Mouse (Mus musculus) stomach, embryonic 15.5 days (tissue): ENCODE data around the gene Usp18. TPM values are rescaled to one million over a fixed set of nuclear protein-coding genes. Genes with fewer than 3 reads are reported as not detected.
A peak's percentile ranks its signal among the peaks of the same experiment; 100 is the strongest.

ENCODE experiments used
- ATAC-seq: fragments of 200-750 bp; cut with Nextera tagmentation; 2 replicates; pipeline ENCODE4 v1.8.0; 2017; ENCODE audit warnings: low read depth, moderate number of reproducible peaks, moderate TSS enrichment; ENCODE audit not compliant: insufficient read depth, low FRiP score
- H3K27ac ChIP-seq: fragments of 300-500 bp; sonication (generic); 2 replicates; pipeline ENCODE4 v1.5.1; 2015; ENCODE audit warnings: mild to moderate bottlenecking, inconsistent platforms
- H3K27me3 ChIP-seq: fragments of 300-500 bp; sonication (generic); replicated peaks from 2 replicates; pipeline ENCODE4 v1.6.1; 2015; ENCODE audit warnings: inconsistent platforms
- H3K36me3 ChIP-seq: fragments of 300-500 bp; sonication (generic); 2 replicates; pipeline ENCODE4 v1.6.1; 2015; ENCODE audit warnings: inconsistent platforms
- H3K4me1 ChIP-seq: fragments of 300-500 bp; sonication (generic); 2 replicates; pipeline ENCODE4 v1.6.1; 2015; ENCODE audit warnings: inconsistent platforms
- H3K4me2 ChIP-seq: fragments of 300-500 bp; sonication (generic); 2 replicates; pipeline ENCODE4 v1.6.1; 2015; ENCODE audit warnings: mild to moderate bottlenecking, inconsistent platforms
- H3K4me3 ChIP-seq: fragments of 300-500 bp; sonication (generic); replicated peaks from 2 replicates; pipeline ENCODE4 v1.5.1; 2015; ENCODE audit warnings: inconsistent platforms
- H3K9ac ChIP-seq: fragments of 300-500 bp; sonication (generic); 2 replicates; pipeline ENCODE4 v1.6.1; 2015; ENCODE audit warnings: inconsistent platforms
- H3K9me3 ChIP-seq: fragments of 300-500 bp; sonication (generic); 2 replicates; pipeline ENCODE4 v1.6.1; 2016; ENCODE audit warnings: inconsistent platforms
- WGBS: fragments of 180-500 bp; shearing (Covaris S2); methylation state at CpG from one replicate; pipeline ENCODE4 v1.1.7; 2015; 5-methylcytosine and 5-hydroxymethylcytosine counted together
- polyA plus RNA-seq: library from polyadenylated mRNA; unstranded; fragments of >200 nt; fragmentation: Nextera tagmentation; extraction: Ambion mirVana; gene quantifications from 2 replicates; pipeline ENCODE4 v1.2.1, GENCODE M21; 2015

Usp18 gene
- 3.3 and 3.5 TPM in 2 replicates for polyA plus RNA-seq

- Histone ChIP-seq H3K27ac (peak within 1 kb of the TSS; percentile 51; the same call in 1 of the 2 replicates), H3K9me3 (no peaks in the 10 kb centered on the region), H3K4me3 (peak within 1 kb of the TSS; percentile 65), H3K4me2 (peak within 1 kb of the TSS; percentile 69), H3K27me3 (no peaks in the 10 kb centered on the region), H3K9ac (peak within 1 kb of the TSS; percentile 25; the same call in 1 of the 2 replicates), H3K4me1 (no peaks in the 10 kb centered on the region), H3K36me3 (no peaks in the 10 kb centered on the region)
- ATAC-seq, result peak; percentile 94
- WGBS, result 4% methylated on average over 35 of the region's 35 CpGs
Measured at GRCm38 (mm10) chr6:121245127-121246036, at the start of gene Usp18. Gene Usp18 (plus strand): TSS chr6:121245906.

GRCm38 (mm10) chr6:121197807-121198365 is 47.8 kb upstream of the Usp18 start:
- Histone ChIP-seq H3K4me1 (no peaks in the 10 kb centered on the region), H3K27ac (no peak overlapping the region), H3K27me3 (no peaks in the 10 kb centered on the region), H3K9me3 (no peaks in the 10 kb centered on the region), H3K4me3 (no peak overlapping the region), H3K9ac (no peak overlapping the region), H3K36me3 (peaks cover 6% of the 10 kb centered on the region; the same call in 1 of the 2 replicates), H3K4me2 (no peak overlapping the region)
- WGBS, result 55% methylated on average over 9 of the region's 9 CpGs
- ATAC-seq, result no peak

GRCm38 (mm10) chr6:121200458-121200857 is 45.2 kb upstream of the Usp18 start:
- no peak overlapping the region for H3K4me3 ChIP-seq
- H3K4me2 ChIP-seq, result no peak overlapping the region
- H3K36me3 ChIP-seq, result no peaks in the 10 kb centered on the region
- no peaks in the 10 kb centered on the region for H3K27me3 ChIP-seq
- WGBS, result 75% methylated on average over 4 of the region's 4 CpGs
- no peak overlapping the region for H3K27ac ChIP-seq
- no peak overlapping the region for H3K9ac ChIP-seq
- no peaks in the 10 kb centered on the region for H3K4me1 ChIP-seq
- no peaks in the 10 kb centered on the region for H3K9me3 ChIP-seq
- no peak for ATAC-seq

- Histone ChIP-seq H3K4me3 (no peak overlapping the region), H3K9me3 (no peaks in the 10 kb centered on the region), H3K4me1 (no peaks in the 10 kb centered on the region), H3K27ac (no peak overlapping the region), H3K27me3 (no peaks in the 10 kb centered on the region), H3K36me3 (no peaks in the 10 kb centered on the region), H3K4me2 (no peak overlapping the region), H3K9ac (no peak overlapping the region)
- no peak for ATAC-seq
- 78% methylated on average over 5 of the region's 5 CpGs for WGBS
Measured at GRCm38 (mm10) chr6:121202026-121202425, 43.7 kb upstream of the Usp18 start.

- Histone ChIP-seq H3K9me3 (no peaks in the 10 kb centered on the region), H3K4me3 (no peak overlapping the region), H3K27me3 (peaks cover 14% of the 10 kb centered on the region), H3K27ac (no peak overlapping the region), H3K4me1 (peaks cover 11% of the 10 kb centered on the region), H3K36me3 (no peaks in the 10 kb centered on the region), H3K9ac (no peak overlapping the region), H3K4me2 (no peak overlapping the region)
- WGBS, result 87% methylated on average over 5 of the region's 5 CpGs
- ATAC-seq, result no peak
Measured at GRCm38 (mm10) chr6:121206481-121206880, 39.2 kb upstream of the Usp18 start.

GRCm38 (mm10) chr6:121209584-121209983 is 36.1 kb upstream of the Usp18 start:
- H3K36me3 ChIP-seq, result no peaks in the 10 kb centered on the region
- no peak for ATAC-seq
- H3K9ac ChIP-seq, result no peak overlapping the region
- 76% methylated on average over 2 of the region's 2 CpGs for WGBS
- peaks cover 20% of the 10 kb centered on the region for H3K27me3 ChIP-seq
- H3K9me3 ChIP-seq, result no peaks in the 10 kb centered on the region
- H3K4me3 ChIP-seq, result no peak overlapping the region
- H3K4me2 ChIP-seq, result no peak overlapping the region
- H3K27ac ChIP-seq, result no peak overlapping the region
- H3K4me1 ChIP-seq, result peaks cover 16% of the 10 kb centered on the region

GRCm38 (mm10) chr6:121210149-121210925 is 35.4 kb upstream of the Usp18 start, which contains the start of gene Tuba8:
Gene Tuba8 (plus strand): TSS chr6:121210696.
- ATAC-seq, result peak; percentile 59
- peaks cover 20% of the 10 kb centered on the region for H3K27me3 ChIP-seq
- H3K36me3 ChIP-seq, result no peaks in the 10 kb centered on the region
- H3K4me2 ChIP-seq, result peak within 1 kb of the TSS; percentile 84
- H3K9me3 ChIP-seq, result no peaks in the 10 kb centered on the region
- peak within 1 kb of the TSS; percentile 38 for H3K4me3 ChIP-seq
- no peak within 1 kb of the TSS for H3K9ac ChIP-seq
- no peak within 1 kb of the TSS for H3K27ac ChIP-seq
- 3% methylated on average over 30 of the region's 30 CpGs for WGBS
- peaks cover 16% of the 10 kb centered on the region for H3K4me1 ChIP-seq

- WGBS, result under 1% methylated on average over 12 of the region's 12 CpGs
- 0 out of 2 replicates have a peak, but pooled peaks have one; percentile 25 for ATAC-seq
- H3K36me3 ChIP-seq, result no peaks in the 10 kb centered on the region
- H3K27me3 ChIP-seq, result peaks cover 20% of the 10 kb centered on the region
- no peak overlapping the region for H3K27ac ChIP-seq
- H3K4me3 ChIP-seq, result peak overlapping the region; percentile 38
- peak overlapping the region; percentile 84 for H3K4me2 ChIP-seq
- no peaks in the 10 kb centered on the region for H3K9me3 ChIP-seq
- peaks cover 16% of the 10 kb centered on the region for H3K4me1 ChIP-seq
- no peak overlapping the region for H3K9ac ChIP-seq
Measured at GRCm38 (mm10) chr6:121210926-121211289, 34.8 kb upstream of the Usp18 start.

- H3K9me3 ChIP-seq, result no peaks in the 10 kb centered on the region
- peak overlapping the region; percentile 38 for H3K4me3 ChIP-seq
- H3K27ac ChIP-seq, result no peak overlapping the region
- peak overlapping the region; percentile 84 for H3K4me2 ChIP-seq
- ATAC-seq, result no peak
- H3K4me1 ChIP-seq, result peaks cover 16% of the 10 kb centered on the region
- peaks cover 20% of the 10 kb centered on the region for H3K27me3 ChIP-seq
- WGBS, result 4% methylated on average over 5 of the region's 5 CpGs
- H3K9ac ChIP-seq, result no peak overlapping the region
- H3K36me3 ChIP-seq, result no peaks in the 10 kb centered on the region
Measured at GRCm38 (mm10) chr6:121211743-121212142, 34.0 kb upstream of the Usp18 start.

- no peaks in the 10 kb centered on the region for H3K36me3 ChIP-seq
- ATAC-seq, result no peak
- peaks cover 20% of the 10 kb centered on the region for H3K27me3 ChIP-seq
- H3K9me3 ChIP-seq, result no peaks in the 10 kb centered on the region
- H3K4me1 ChIP-seq, result peaks cover 16% of the 10 kb centered on the region
- H3K27ac ChIP-seq, result no peak overlapping the region
- WGBS, result 64% methylated on average over 4 of the region's 4 CpGs
- no peak overlapping the region for H3K4me3 ChIP-seq
- H3K9ac ChIP-seq, result no peak overlapping the region
- H3K4me2 ChIP-seq, result no peak overlapping the region
Measured at GRCm38 (mm10) chr6:121212988-121213387, 32.7 kb upstream of the Usp18 start.

GRCm38 (mm10) chr6:121214221-121214620 is 31.5 kb upstream of the Usp18 start:
- ATAC-seq, result no peak
- Histone ChIP-seq H3K4me1 (peaks cover 16% of the 10 kb centered on the region), H3K9ac (no peak overlapping the region), H3K9me3 (no peaks in the 10 kb centered on the region), H3K27me3 (peaks cover 20% of the 10 kb centered on the region), H3K36me3 (no peaks in the 10 kb centered on the region), H3K27ac (no peak overlapping the region), H3K4me3 (no peak overlapping the region), H3K4me2 (no peak overlapping the region)
- 76% methylated on average over 5 of the region's 5 CpGs for WGBS
